Mouse (Mus musculus): ENCODE results near the gene Iffo2. TPM values are rescaled to one million over a fixed set of nuclear protein-coding genes. Genes with fewer than 3 reads are reported as not detected.
A peak's percentile ranks its signal among the peaks of the same experiment; 100 is the strongest.

Iffo2 gene
- polyA plus RNA-seq, 1 experiment from 2014 or later = 4.4 TPM

DNA sequence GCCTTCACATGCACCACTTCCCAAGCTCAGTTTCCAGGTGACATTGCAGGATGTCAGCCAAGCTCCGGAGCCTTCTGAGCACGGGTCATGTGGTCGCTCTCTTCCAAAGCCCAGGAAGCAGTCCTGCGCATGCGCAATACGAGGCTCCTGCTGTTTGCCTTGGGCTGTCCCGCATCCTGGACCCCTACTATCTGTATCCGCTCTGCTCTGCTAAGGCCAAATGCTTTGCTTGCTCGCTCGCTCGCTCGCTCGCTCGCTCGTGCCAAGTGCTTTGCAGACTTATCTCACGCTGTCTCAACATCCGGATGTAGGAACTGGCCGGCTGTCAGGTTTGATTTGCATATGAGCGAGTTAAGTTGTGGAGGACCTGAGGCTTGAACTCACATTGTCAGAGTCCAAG, 25.6 kb downstream of the Iffo2 start:
- H3K9ac ChIP-seq (ENCODE audit: low read length) = no peak overlapping the region
- no peak overlapping the region for H3K4me2 ChIP-seq (ENCODE audit: low read length)
- peak; percentile 80 for ATAC-seq (ENCODE audit: insufficient number of reproducible peaks, insufficient read depth, low FRiP score, low read depth)
- 0 out of 4 replicates have a peak overlapping the region, but pooled peaks of 1 of the 2 experiments have one; percentile 52 for H3K27ac ChIP-seq (replicated peaks in 1 of 2; ENCODE audit: control insufficient read depth in 1 of 2, insufficient read depth in 1 of 2, low read depth in 2 of 2, low read length in 2 of 2)
- H3K36me3 ChIP-seq (ENCODE audit: control insufficient read depth, insufficient read depth, low read length) = no peaks in the 10 kb centered on the region
- H3K27me3 ChIP-seq (ENCODE audit: control insufficient read depth, insufficient read depth, low read length) = peaks cover 2% of the 10 kb centered on the region; the same call in 1 of the 2 replicates
- peaks cover 2 to 4% of the 10 kb centered on the region in 2 experiments; a peak in 2 of 4 replicates for H3K4me1 ChIP-seq (ENCODE audit: control insufficient read depth in 2 of 2, insufficient read depth in 2 of 2, low read length in 2 of 2)
- 42% methylated on average over 19 of the region's 19 CpGs for WGBS
- no peak overlapping the region for H3K4me3 ChIP-seq (ENCODE audit: control insufficient read depth in 1 of 2, insufficient read depth in 1 of 2, low read depth in 1 of 2, low read length in 2 of 2)
- H3K9me3 ChIP-seq (ENCODE audit: control insufficient read depth, low read length) = no peaks in the 10 kb centered on the region

DNA sequence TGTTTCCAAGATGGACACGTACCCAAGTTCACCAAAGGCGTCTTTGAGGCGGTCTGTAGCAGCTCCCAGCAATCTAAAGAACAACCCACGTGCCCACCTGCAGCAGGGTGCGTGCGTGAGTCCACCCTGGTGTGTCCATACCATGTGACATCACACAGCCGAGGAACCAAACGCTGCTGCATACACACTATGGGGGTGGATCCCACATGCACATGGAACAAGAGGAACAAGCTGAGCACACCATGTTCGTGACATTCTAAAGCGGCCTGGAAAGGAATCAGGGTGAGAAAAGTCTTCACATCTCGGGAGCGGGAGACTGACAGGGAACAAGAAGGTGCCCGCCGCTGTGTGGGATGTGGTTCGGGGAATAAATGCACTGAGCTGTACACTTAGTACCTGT, 38.0 kb downstream of the Iffo2 start:
- H3K9ac ChIP-seq (ENCODE audit: low read length) = no peak overlapping the region
- H3K36me3 ChIP-seq (ENCODE audit: control insufficient read depth, insufficient read depth, low read length) = no peaks in the 10 kb centered on the region
- H3K9me3 ChIP-seq (ENCODE audit: control insufficient read depth, low read length) = no peaks in the 10 kb centered on the region
- no peak overlapping the region for H3K27ac ChIP-seq (replicated peaks in 1 of 2; ENCODE audit: control insufficient read depth in 1 of 2, insufficient read depth in 1 of 2, low read depth in 2 of 2, low read length in 2 of 2)
- peaks cover 0 to under 1% of the 10 kb centered on the region in 2 experiments; a peak in 1 of 4 replicates for H3K4me1 ChIP-seq (ENCODE audit: control insufficient read depth in 2 of 2, insufficient read depth in 2 of 2, low read length in 2 of 2)
- peaks cover 7% of the 10 kb centered on the region for H3K27me3 ChIP-seq (ENCODE audit: control insufficient read depth, insufficient read depth, low read length)
- 76% methylated on average over 15 of the region's 15 CpGs for WGBS
- no peak for ATAC-seq (ENCODE audit: insufficient number of reproducible peaks, insufficient read depth, low FRiP score, low read depth)
- H3K4me2 ChIP-seq (ENCODE audit: low read length) = no peak overlapping the region
- no peak overlapping the region for H3K4me3 ChIP-seq (ENCODE audit: control insufficient read depth in 1 of 2, insufficient read depth in 1 of 2, low read depth in 1 of 2, low read length in 2 of 2)

DNA sequence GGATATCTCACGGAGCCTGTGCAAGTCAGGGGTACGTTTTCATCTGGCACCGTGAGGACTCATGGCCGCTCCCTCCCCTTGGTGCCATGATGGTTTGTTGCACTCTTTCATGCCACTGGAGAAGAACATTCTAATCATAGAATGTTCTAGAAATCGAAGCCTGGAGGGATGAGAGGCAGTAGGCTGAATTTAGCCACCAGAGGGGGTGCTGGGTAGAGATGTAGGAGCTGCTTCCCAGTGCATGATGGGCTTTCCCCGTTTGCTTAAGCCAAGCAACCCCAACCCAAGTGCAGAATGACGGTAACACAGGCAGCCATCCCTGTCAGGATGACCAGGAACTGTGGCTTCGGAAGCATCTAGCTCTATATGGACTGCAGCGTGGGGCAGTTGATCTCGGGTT, 40.4 kb downstream of the Iffo2 start:
- peaks cover 7% of the 10 kb centered on the region for H3K27me3 ChIP-seq (ENCODE audit: control insufficient read depth, insufficient read depth, low read length)
- H3K36me3 ChIP-seq (ENCODE audit: control insufficient read depth, insufficient read depth, low read length) = no peaks in the 10 kb centered on the region
- H3K9me3 ChIP-seq (ENCODE audit: control insufficient read depth, low read length) = no peaks in the 10 kb centered on the region
- ATAC-seq (ENCODE audit: insufficient number of reproducible peaks, insufficient read depth, low FRiP score, low read depth) = no peak
- peaks cover 6 to 9% of the 10 kb centered on the region in 2 experiments for H3K4me1 ChIP-seq (ENCODE audit: control insufficient read depth in 2 of 2, insufficient read depth in 2 of 2, low read length in 2 of 2)
- H3K9ac ChIP-seq (ENCODE audit: low read length) = no peak overlapping the region
- H3K4me2 ChIP-seq (ENCODE audit: low read length) = no peak overlapping the region
- H3K4me3 ChIP-seq (ENCODE audit: control insufficient read depth in 1 of 2, insufficient read depth in 1 of 2, low read depth in 1 of 2, low read length in 2 of 2) = no peak overlapping the region
- H3K27ac ChIP-seq (replicated peaks in 1 of 2; ENCODE audit: control insufficient read depth in 1 of 2, insufficient read depth in 1 of 2, low read depth in 2 of 2, low read length in 2 of 2) = no peak overlapping the region
- WGBS = 72% methylated on average over 10 of the region's 10 CpGs

DNA sequence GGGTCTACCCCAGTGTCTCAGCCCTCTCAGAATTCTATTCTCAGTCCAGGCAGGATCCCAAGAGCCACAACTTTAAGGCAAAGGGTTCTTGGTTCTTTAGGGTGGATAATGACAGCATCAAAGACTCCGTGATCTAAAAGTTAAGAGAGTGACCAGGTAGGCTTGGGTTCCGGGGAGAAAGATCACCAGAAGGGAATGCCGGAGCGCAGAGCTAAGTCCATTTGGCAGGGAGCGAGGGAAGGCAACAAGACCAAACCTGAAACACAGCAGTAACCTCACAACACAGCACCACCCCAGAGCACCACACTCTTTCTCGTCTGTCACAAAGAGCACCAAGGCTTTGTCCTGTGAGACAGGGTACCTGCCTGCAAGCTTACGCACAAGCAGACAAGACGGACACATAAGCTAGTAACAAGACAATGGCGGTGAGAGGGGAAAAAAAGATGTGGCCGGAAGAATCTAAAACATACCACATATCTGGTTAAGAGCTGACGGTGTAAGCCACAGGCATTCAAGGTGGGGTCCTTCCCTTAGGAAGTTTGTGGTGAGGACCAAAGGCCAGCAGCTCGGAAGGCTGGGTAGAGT, 42.7 kb downstream of the Iffo2 start:
- ATAC-seq (ENCODE audit: insufficient number of reproducible peaks, insufficient read depth, low FRiP score, low read depth) = no peak
- 81% methylated on average over 12 of the region's 12 CpGs for WGBS
- no peak overlapping the region for H3K4me3 ChIP-seq (ENCODE audit: control insufficient read depth in 1 of 2, insufficient read depth in 1 of 2, low read depth in 1 of 2, low read length in 2 of 2)
- no peak overlapping the region for H3K27ac ChIP-seq (replicated peaks in 1 of 2; ENCODE audit: control insufficient read depth in 1 of 2, insufficient read depth in 1 of 2, low read depth in 2 of 2, low read length in 2 of 2)
- no peak overlapping the region for H3K4me2 ChIP-seq (ENCODE audit: low read length)
- H3K9me3 ChIP-seq (ENCODE audit: control insufficient read depth, low read length) = no peaks in the 10 kb centered on the region
- peaks cover 20 to 24% of the 10 kb centered on the region in 2 experiments for H3K4me1 ChIP-seq (ENCODE audit: control insufficient read depth in 2 of 2, insufficient read depth in 2 of 2, low read length in 2 of 2)
- H3K27me3 ChIP-seq (ENCODE audit: control insufficient read depth, insufficient read depth, low read length) = peaks cover 7% of the 10 kb centered on the region
- no peak overlapping the region for H3K9ac ChIP-seq (ENCODE audit: low read length)
- H3K36me3 ChIP-seq (ENCODE audit: control insufficient read depth, insufficient read depth, low read length) = no peaks in the 10 kb centered on the region

DNA sequence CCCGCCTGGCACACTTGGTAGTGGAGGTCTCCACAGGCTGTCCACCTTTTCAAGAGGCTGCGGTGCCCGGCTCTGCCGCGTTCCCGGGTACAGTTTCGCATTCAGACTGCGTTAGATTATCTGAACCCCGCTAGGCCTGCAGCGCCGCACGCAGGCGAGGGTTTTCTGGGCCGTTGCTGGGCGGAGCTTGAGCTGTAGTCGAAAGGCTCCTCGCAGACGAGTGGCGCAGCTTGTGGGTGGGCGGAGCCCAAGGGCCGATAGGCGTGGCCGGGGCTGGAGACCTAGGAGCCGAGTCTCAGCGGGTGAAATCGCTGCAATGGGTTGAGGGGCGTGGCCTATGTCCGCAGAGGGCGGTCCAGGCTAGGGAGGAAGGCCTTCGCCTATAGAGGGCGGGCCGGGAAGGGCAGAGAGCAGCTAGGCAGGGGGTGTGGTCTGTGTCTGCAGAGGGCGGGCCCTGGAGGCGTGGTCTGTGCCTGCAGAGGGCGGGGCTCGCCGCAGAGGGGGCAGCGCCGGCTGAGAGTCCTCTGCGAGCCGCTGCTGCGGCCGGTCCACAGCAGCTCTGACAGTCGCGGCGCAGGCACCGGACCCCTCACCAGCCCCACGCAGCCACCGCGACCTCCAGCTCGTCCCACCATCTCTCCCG, 43.9 kb downstream of the Iffo2 start:
- Histone ChIP-seq H3K36me3 (ENCODE audit: control insufficient read depth, insufficient read depth, low read length) (no peaks in the 10 kb centered on the region), H3K4me3 (ENCODE audit: control insufficient read depth in 1 of 2, insufficient read depth in 1 of 2, low read depth in 1 of 2, low read length in 2 of 2) (peak overlapping the region; percentile 53 to 93), H3K4me2 (ENCODE audit: low read length) (peak overlapping the region; percentile 84), H3K27ac (replicated peaks in 1 of 2; ENCODE audit: control insufficient read depth in 1 of 2, insufficient read depth in 1 of 2, low read depth in 2 of 2, low read length in 2 of 2) (peak overlapping the region; percentile 68 to 90), H3K9me3 (ENCODE audit: control insufficient read depth, low read length) (no peaks in the 10 kb centered on the region), H3K9ac (ENCODE audit: low read length) (peak overlapping the region; percentile 92), H3K4me1 (ENCODE audit: control insufficient read depth in 2 of 2, insufficient read depth in 2 of 2, low read length in 2 of 2) (peaks cover 29 to 36% of the 10 kb centered on the region in 2 experiments), H3K27me3 (ENCODE audit: control insufficient read depth, insufficient read depth, low read length) (peaks cover 7% of the 10 kb centered on the region)
- WGBS = under 1% methylated on average over 44 of the region's 52 CpGs
- peak; percentile 98 for ATAC-seq (ENCODE audit: insufficient number of reproducible peaks, insufficient read depth, low FRiP score, low read depth)

DNA sequence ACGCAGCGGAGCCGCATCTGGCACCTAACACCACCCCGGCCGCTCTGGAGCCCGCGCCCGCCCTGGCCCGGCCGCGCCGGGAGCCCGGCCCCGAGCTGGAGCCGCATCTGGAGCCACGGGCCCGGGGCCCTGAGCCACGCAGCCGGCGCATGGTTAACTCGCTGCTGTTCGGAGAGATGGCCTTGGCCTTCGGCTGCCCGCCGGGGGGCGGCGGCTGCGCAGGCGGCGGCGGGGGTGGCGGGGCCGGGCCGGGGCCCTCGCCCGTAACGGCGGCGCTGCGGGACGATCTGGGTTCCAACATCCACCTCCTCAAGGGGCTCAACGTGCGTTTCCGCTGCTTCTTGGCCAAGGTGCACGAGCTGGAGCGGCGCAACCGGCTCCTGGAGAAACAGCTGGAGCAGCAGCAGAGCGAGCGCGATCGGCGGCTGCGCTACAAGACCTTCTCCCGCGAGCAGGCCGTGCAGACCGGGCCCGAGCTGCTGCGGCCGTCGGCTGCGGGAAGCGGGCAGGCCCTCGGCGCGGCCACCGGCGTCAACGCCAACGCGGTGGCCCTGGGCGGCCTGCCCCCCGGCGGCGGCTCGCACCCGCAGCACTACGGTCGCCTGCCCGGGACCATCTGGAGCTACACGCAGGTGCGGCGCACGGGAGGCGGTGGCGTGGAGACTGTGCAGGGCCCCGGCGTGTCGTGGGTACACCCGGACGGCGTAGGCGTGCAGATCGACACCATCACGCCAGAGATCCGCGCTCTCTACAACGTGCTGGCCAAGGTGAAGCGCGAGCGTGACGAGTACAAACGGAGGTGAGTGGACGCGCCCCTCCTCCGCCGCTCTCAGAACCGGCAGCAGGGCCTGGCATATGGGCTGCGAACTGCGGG, 44.7 kb downstream of the Iffo2 start:
- peak; percentile 31 for ATAC-seq (ENCODE audit: insufficient number of reproducible peaks, insufficient read depth, low FRiP score, low read depth)
- peaks cover 4% of the 10 kb centered on the region for H3K27me3 ChIP-seq (ENCODE audit: control insufficient read depth, insufficient read depth, low read length)
- peak overlapping the region; percentile 92 for H3K9ac ChIP-seq (ENCODE audit: low read length)
- no peaks in the 10 kb centered on the region for H3K36me3 ChIP-seq (ENCODE audit: control insufficient read depth, insufficient read depth, low read length)
- H3K4me2 ChIP-seq (ENCODE audit: low read length) = peak overlapping the region; percentile 84
- peak overlapping the region; percentile 53 to 93 for H3K4me3 ChIP-seq (ENCODE audit: control insufficient read depth in 1 of 2, insufficient read depth in 1 of 2, low read depth in 1 of 2, low read length in 2 of 2)
- peak overlapping the region; percentile 68 to 90 for H3K27ac ChIP-seq (replicated peaks in 1 of 2; ENCODE audit: control insufficient read depth in 1 of 2, insufficient read depth in 1 of 2, low read depth in 2 of 2, low read length in 2 of 2)
- under 1% methylated on average over 100 of the region's 111 CpGs for WGBS
- H3K4me1 ChIP-seq (ENCODE audit: control insufficient read depth in 2 of 2, insufficient read depth in 2 of 2, low read length in 2 of 2) = peaks cover 34 to 44% of the 10 kb centered on the region in 2 experiments
- no peaks in the 10 kb centered on the region for H3K9me3 ChIP-seq (ENCODE audit: control insufficient read depth, low read length)

DNA sequence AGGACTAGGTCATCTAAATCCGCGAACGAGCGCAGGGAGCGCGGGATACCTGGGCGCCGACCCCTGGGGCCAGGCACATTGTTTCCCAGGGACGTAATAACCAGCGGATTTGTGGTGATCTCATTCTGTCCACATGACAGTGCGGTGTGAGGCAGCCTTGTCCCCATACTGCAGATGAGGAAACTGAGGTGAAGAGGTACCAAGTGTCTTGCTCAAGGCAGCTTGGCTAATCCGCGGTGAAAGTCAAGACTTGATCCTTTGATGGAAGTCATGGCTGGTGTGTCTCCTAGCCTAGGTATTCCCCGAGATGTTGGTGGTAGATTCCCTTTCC, 45.3 kb downstream of the Iffo2 start:
- H3K4me3 ChIP-seq (ENCODE audit: control insufficient read depth in 1 of 2, insufficient read depth in 1 of 2, low read depth in 1 of 2, low read length in 2 of 2) = peak overlapping the region; percentile 53 to 93
- WGBS = 6% methylated on average over 14 of the region's 14 CpGs
- H3K36me3 ChIP-seq (ENCODE audit: control insufficient read depth, insufficient read depth, low read length) = no peaks in the 10 kb centered on the region
- H3K27me3 ChIP-seq (ENCODE audit: control insufficient read depth, insufficient read depth, low read length) = peaks cover 3% of the 10 kb centered on the region
- peak overlapping the region; percentile 92 for H3K9ac ChIP-seq (ENCODE audit: low read length)
- H3K9me3 ChIP-seq (ENCODE audit: control insufficient read depth, low read length) = no peaks in the 10 kb centered on the region
- no peak for ATAC-seq (ENCODE audit: insufficient number of reproducible peaks, insufficient read depth, low FRiP score, low read depth)
- H3K27ac ChIP-seq (replicated peaks in 1 of 2; ENCODE audit: control insufficient read depth in 1 of 2, insufficient read depth in 1 of 2, low read depth in 2 of 2, low read length in 2 of 2) = peak overlapping the region in 1 of 2 experiments; percentile 90; a peak in 2 of 4 replicates
- H3K4me1 ChIP-seq (ENCODE audit: control insufficient read depth in 2 of 2, insufficient read depth in 2 of 2, low read length in 2 of 2) = peaks cover 40 to 50% of the 10 kb centered on the region in 2 experiments
- H3K4me2 ChIP-seq (ENCODE audit: low read length) = peak overlapping the region; percentile 84

Data from heart, embryonic 14.5 days (tissue).